Mouse (Mus musculus) liver, adult 2 months (tissue): ENCODE data around the gene Nsmce1. TPM values are rescaled to one million over a fixed set of nuclear protein-coding genes. Genes with fewer than 3 reads are reported as not detected.

Experiments used
- DNase-seq: peaks from one replicate; pipeline ENCODE4 v3.0.0-alpha.2; 2011; ENCODE audit warnings: low read depth, low spot score; ENCODE audit errors: extremely low read depth
- H3K27ac ChIP-seq: fragments of 200-500 bp; replicated peaks from 2 replicates; pipeline ENCODE4 v1.5.1; 2012; ENCODE audit warnings: low read depth, mild to moderate bottlenecking, control low read depth, inconsistent platforms, low read length; ENCODE audit not compliant: insufficient read depth
- H3K27me3 ChIP-seq: fragments of 200-500 bp; 2 replicates; pipeline ENCODE4 v1.6.1; 2012; ENCODE audit warnings: mild to moderate bottlenecking, moderate library complexity, low read length, inconsistent platforms; ENCODE audit not compliant: control insufficient read depth, insufficient read depth
- H3K36me3 ChIP-seq: fragments of 200-500 bp; 2 replicates; pipeline ENCODE4 v1.6.1; 2012; ENCODE audit warnings: low read length, inconsistent platforms; ENCODE audit not compliant: control insufficient read depth, insufficient read depth
- H3K4me1 ChIP-seq: fragments of 200-500 bp; 2 replicates; pipeline ENCODE4 v1.6.1; 2011; ENCODE audit warnings: low read length; ENCODE audit not compliant: control insufficient read depth, insufficient read depth
- H3K4me3 ChIP-seq: fragments of 200-500 bp; 2 replicates; pipeline ENCODE4 v1.5.1; 2011; ENCODE audit warnings: low read depth, mild to moderate bottlenecking, control low read depth, low read length, moderate library complexity; ENCODE audit not compliant: insufficient read depth
- H3K79me2 ChIP-seq: fragments of 200-500 bp; 2 replicates; pipeline ENCODE4 v1.6.1; 2012; ENCODE audit warnings: inconsistent platforms, mild to moderate bottlenecking, low read length, moderate library complexity; ENCODE audit not compliant: control insufficient read depth, insufficient read depth
- H3K9ac ChIP-seq: fragments of 200-500 bp; 2 replicates; pipeline ENCODE4 v1.6.1; 2012; ENCODE audit warnings: low read depth, mild to moderate bottlenecking, control low read depth, inconsistent platforms, low read length
- CTCF ChIP-seq: fragments of 200-500 bp; IDR thresholded peaks from 2 replicates; pipeline ENCODE4 v1.5.1; 2011; ENCODE audit warnings: low read depth, low read length, control low read depth
- POLR2A ChIP-seq: fragments of 200-500 bp; IDR thresholded peaks from 2 replicates; pipeline ENCODE4 v1.6.1; 2011; ENCODE audit warnings: low read length, control low read depth; ENCODE audit not compliant: insufficient read depth; ENCODE audit errors: extremely low read depth
- WGBS: fragments of 180-500 bp; shearing (Covaris S2); methylation state at CpG from one replicate; pipeline ENCODE4 v1.1.7; 2018; 5-methylcytosine and 5-hydroxymethylcytosine counted together
- polyA plus RNA-seq: library from polyadenylated mRNA; depleted of rRNA; stranded (reverse); fragments of >200 nt; gene quantifications from 2 replicates; pipeline ENCODE4 v1.2.3, GENCODE M21; 2012; rRNA removed
- total RNA-seq: library from RNA; depleted of rRNA; stranded (reverse); fragments of >200 nt; gene quantifications from 2 replicates; pipeline ENCODE4 v1.2.3, GENCODE M21; 2014; rRNA removed

Gene Nsmce1
- total RNA-seq = 17.9 and 19.3 TPM in 2 replicates
- polyA plus RNA-seq = 17.9 and 19.9 TPM in 2 replicates

DNA sequence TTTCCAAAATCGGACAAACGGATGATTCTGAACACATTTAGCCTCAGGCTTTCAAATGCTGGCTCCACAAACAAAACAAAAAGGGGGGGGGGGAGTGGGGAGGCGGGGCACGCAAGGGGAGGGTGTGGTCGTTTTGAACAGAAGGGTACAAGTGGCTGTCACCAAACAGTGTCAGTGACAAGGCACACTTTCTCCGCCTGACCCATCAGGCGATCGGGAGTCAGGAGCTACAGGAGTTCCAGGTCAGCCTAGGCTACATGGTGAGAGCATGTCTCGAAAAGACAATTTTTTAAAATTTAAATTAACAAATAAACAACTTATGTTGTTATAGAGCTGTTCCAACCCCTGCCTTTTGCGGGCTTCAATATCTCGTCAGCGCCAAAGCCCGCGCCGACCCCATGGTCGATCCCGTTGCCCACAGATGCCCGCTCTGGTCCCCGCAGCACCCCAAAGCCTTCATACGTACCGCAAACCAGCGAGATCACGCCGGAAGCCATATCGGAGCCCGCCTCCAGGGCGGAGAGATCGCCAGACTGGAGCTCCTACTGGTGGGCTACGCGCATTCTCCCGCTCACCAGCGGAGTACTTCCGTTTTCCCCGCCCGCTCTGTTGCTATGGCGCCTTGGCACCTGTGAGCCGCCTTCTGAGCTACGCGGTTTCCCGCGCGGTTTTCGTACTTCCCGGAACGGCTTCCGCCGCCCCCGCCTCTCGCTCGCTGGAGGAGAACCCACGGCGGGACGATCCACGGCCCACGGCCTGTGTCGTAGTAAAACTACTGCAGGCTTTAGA lies at the start of gene Nsmce1:
Nsmce1 (minus strand) TSS at position 650 of the 789 bp plus-strand sequence.
- DNase-seq = peak; percentile 86

DNA sequence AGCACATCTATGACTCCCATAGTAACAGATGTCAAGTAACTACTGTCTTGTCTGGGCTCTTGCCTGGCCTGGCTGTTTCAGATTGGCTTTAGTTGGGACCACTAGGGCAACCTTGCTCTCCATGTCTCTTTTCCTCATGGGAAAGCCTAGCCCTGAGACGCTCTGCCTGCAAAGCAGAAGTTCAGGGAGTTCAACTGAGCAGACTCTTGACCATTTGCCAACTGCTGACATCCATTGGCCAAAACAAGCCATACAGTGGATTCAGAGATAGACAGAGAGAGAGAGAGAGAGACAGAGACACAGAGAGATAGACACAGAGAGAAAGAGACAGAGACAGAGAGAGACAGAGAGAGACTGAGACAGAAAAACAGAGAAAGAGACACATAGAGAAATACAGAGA lies 49.6 kb upstream of the Nsmce1 start:
- Histone ChIP-seq H3K4me1 (no peaks in the 10 kb centered on the region), H3K9ac (no peak overlapping the region)
- TF ChIP-seq POLR2A (no peak), CTCF (no peak)

More for the DNA sequence above, at the start of gene Nsmce1:
- Histone ChIP-seq H3K27me3 (no peaks in the 10 kb centered on the region), H3K4me1 (no peaks in the 10 kb centered on the region), H3K4me3 (peak within 1 kb of the TSS; percentile 64), H3K27ac (peak within 1 kb of the TSS; percentile 39), H3K36me3 (no peaks in the 10 kb centered on the region), H3K79me2 (no peaks in the 10 kb centered on the region), H3K9ac (peak within 1 kb of the TSS; percentile 74)
- TF ChIP-seq CTCF (peak; percentile 31; the same call in 1 of the 2 replicates), POLR2A (0 out of 2 replicates have a peak, but pooled peaks have one; percentile 25)
- under 1% methylated on average over 56 of the region's 56 CpGs for WGBS

DNA sequence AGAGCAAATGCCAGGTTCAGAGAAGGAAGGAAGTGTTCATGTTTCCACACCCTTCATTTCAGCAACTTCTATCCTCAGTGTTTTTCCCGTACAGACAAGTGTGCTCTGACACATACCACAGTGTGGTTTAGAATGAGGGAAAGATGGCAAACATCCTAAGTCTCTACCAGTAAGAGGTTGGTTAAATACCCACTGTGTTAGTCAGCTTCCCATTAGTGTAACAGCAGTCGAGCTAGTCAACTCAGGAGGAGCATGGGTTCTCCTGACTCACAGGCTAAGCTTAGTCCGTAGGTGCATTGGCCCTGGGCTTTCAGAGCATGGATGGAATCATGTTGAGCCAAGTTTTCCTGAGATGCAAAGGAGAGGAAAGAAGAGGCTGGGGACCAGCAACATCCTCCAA lies 48.0 kb upstream of the Nsmce1 start:
- no peaks in the 10 kb centered on the region for H3K79me2 ChIP-seq
- no peak for DNase-seq
- H3K4me3 ChIP-seq = no peak overlapping the region
- 95% methylated on average over 3 of the region's 3 CpGs for WGBS
- H3K4me1 ChIP-seq = no peaks in the 10 kb centered on the region
- H3K9ac ChIP-seq = no peak overlapping the region
- no peak overlapping the region for H3K27ac ChIP-seq
- no peaks in the 10 kb centered on the region for H3K27me3 ChIP-seq
- no peaks in the 10 kb centered on the region for H3K36me3 ChIP-seq
- TF ChIP-seq CTCF = no peak
- TF ChIP-seq POLR2A = no peak

More for the DNA sequence above, 49.6 kb upstream of the Nsmce1 start:
- Histone ChIP-seq H3K79me2 (no peaks in the 10 kb centered on the region), H3K4me3 (no peak overlapping the region), H3K27ac (no peak overlapping the region), H3K27me3 (no peaks in the 10 kb centered on the region), H3K36me3 (no peaks in the 10 kb centered on the region)
- DNase-seq = peak; percentile 33
- WGBS = 14% methylated on average over 1 of the region's 1 CpGs

DNA sequence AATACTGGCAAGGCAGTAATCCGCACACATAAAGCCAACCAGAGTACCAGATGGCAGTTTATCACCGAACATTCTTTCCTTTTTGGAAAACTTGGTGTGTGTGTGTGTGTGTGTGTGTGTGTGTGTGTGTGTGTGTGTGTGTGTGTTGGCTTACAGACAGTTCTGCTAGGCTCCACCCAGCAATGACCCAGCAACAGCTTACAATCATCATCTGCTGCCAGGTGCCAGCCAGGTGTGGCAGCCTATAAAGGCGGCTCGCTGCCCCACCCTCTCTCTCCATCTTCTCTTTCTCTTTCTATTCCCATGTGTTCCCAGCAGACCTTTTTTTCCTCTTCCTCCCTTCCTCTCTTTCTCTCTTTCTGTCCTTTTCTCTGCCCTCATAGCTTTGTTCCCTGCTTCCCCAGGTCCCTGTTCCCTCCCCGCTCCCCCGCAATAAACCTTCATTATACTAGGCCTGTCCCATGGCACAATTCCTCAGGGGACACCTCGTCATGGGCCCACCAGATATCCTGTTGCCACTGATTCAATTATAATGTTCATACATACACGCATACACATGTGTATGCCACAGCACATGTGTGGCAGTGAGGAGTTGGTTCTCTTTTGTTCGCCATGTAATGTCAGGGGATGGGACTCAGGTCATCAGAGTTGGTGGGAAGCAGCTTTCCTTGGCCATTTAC lies 36.6 kb upstream of the Nsmce1 start:
- WGBS = 92% methylated on average over 9 of the region's 9 CpGs
- Histone ChIP-seq H3K27ac (no peak overlapping the region), H3K79me2 (no peaks in the 10 kb centered on the region), H3K27me3 (no peaks in the 10 kb centered on the region), H3K36me3 (no peaks in the 10 kb centered on the region), H3K4me1 (no peaks in the 10 kb centered on the region), H3K9ac (no peak overlapping the region), H3K4me3 (no peak overlapping the region)
- no peak for DNase-seq
- no peak for TF ChIP-seq CTCF
- no peak for TF ChIP-seq POLR2A

DNA sequence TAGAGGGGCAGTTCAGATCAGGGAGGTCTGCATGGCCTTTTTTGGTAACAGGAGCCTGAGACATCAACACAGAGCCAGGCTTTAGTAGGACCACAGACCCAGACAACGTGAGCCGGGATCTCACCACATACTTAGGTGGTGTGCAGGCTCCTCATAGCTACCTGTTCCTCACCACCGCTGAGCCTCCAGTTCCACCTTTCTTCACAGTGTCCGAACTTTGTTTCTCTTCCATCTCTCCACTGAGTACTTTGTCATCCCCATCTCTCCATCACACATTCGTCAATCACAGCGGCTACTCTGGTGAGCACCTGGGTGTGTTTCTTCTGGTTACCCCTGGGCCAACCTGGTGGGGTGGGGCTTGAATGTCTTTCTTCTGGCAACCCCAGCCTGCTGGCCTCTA lies 35.8 kb upstream of the Nsmce1 start:
- WGBS = 87% methylated on average over 6 of the region's 6 CpGs
- no peak overlapping the region for H3K27ac ChIP-seq
- TF ChIP-seq POLR2A (no peak), CTCF (no peak)

More for the DNA sequence above, 35.8 kb upstream of the Nsmce1 start:
- Histone ChIP-seq H3K9ac (no peak overlapping the region), H3K27me3 (no peaks in the 10 kb centered on the region), H3K4me3 (no peak overlapping the region), H3K79me2 (no peaks in the 10 kb centered on the region), H3K4me1 (no peaks in the 10 kb centered on the region), H3K36me3 (no peaks in the 10 kb centered on the region)
- DNase-seq = no peak
